In the genomic region with DNA sequence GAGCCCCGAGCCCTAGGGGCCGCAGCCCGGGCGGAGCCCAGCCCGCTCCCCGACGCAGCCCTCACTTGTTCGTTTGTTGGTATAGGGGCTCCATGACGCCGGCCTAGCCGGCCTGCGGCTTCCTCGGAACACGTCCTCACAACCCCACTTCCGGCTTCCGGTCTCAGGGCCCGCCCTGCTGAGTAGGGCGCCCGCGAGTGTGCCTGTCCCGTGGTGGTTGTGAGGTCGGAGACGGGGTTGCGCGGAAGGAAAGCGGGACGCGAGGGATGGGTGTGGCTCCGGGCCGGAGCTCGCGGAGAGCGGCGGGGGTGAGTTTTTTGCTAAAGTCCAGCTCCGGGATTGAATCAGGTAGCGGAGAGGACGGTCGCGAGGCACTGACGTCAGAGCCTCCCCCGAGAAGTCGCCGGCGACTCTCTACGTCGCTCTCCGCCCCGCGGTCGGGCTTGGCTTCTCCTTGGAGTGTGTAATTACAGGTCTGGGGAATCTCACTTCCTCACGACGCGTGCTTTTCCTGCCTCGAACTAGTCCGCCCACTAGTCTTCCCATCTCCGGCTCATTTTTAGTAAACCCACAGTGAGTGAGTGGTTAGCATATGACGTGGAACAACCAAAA, we compare ENCODE assay signal across 7 mouse cellular contexts. TPM values are rescaled to one million over a fixed set of nuclear protein-coding genes. Genes with fewer than 3 reads are reported as not detected.
DNase-seq lines count a peak whose midpoint lies in the region; ATAC-seq lines count a peak whose summit lies in the region.

A gene (minus strand): TSS at position 334 of the 612 bp plus-strand sequence.

- peak within 1 kb of the TSS; percentile 95 for H3K27ac ChIP-seq in intestine, embryonic 15.5 days
- peak within 1 kb of the TSS; percentile 99 for H3K27ac ChIP-seq in midbrain, embryonic 10.5 days (replicated peaks)

- WGBS in intestine, embryonic 15.5 days, result under 1% methylated on average over 57 of the region's 57 CpGs
- WGBS in midbrain, embryonic 10.5 days, result under 1% methylated on average over 57 of the region's 57 CpGs

- H3K9ac ChIP-seq in intestine, embryonic 15.5 days, result peak within 1 kb of the TSS; percentile 92

- intact Hi-C loops in gastrocnemius, postnatal 36 days (cut with DNase I), result no loop called here
- intact Hi-C loops in left cerebral cortex, postnatal 25 days (cut with DNase I), result no loop called here

- peak within 1 kb of the TSS; percentile 94 for H3K4me3 ChIP-seq in intestine, embryonic 15.5 days (replicated peaks)
- peak within 1 kb of the TSS; percentile 92 for H3K4me3 ChIP-seq in midbrain, embryonic 10.5 days

- H3K9me3 ChIP-seq in intestine, embryonic 15.5 days, result no peaks in the 10 kb centered on the region
- H3K9me3 ChIP-seq in midbrain, embryonic 10.5 days (replicated peaks), result no peaks in the 10 kb centered on the region

- ATAC-seq in intestine, embryonic 15.5 days, result peak; percentile 98

- DNase-seq in adrenal gland, adult 18-20 months (ENCODE audit: low spot score in 2 of 2), result peak; percentile 88
- DNase-seq in embryo, embryonic 11 days, result peak; percentile 96
- DNase-seq in gastrocnemius, postnatal 36 days, result peak; percentile 81 to 91
- peak; percentile 94 for DNase-seq in left cerebral cortex, postnatal 25 days (ENCODE audit: low spot score in 2 of 2)
- DNase-seq in midbrain, embryonic 10.5 days (ENCODE audit: low spot score), result peak; percentile 94
- peak; percentile 83 for DNase-seq in right cerebral cortex, postnatal 4 days

- no peaks in the 10 kb centered on the region for H3K4me1 ChIP-seq in intestine, embryonic 15.5 days (replicated peaks)
- H3K4me1 ChIP-seq in midbrain, embryonic 10.5 days, result peaks cover 14% of the 10 kb centered on the region

- no peaks in the 10 kb centered on the region for H3K36me3 ChIP-seq in intestine, embryonic 15.5 days
- 0 out of 2 replicates have a peak, but pooled peaks cover 3% of the 10 kb centered on the region for H3K36me3 ChIP-seq in midbrain, embryonic 10.5 days

- no peaks in the 10 kb centered on the region for H3K27me3 ChIP-seq in intestine, embryonic 15.5 days (replicated peaks)
- no peaks in the 10 kb centered on the region for H3K27me3 ChIP-seq in midbrain, embryonic 10.5 days (ENCODE audit: low read depth, poor library complexity, severe bottlenecking)

- peak within 1 kb of the TSS; percentile 62 for H3K4me2 ChIP-seq in intestine, embryonic 15.5 days (replicated peaks)

RNA-seq across cellular contexts. Expression of the gene that starts here (rescaled TPM):
- total RNA-seq in adrenal gland, adult 18-20 months (2021), result 10 to 100 TPM; 83.6 to 83.9 TPM
- 10 to 100 TPM; 33.1 to 36.2 TPM for total RNA-seq in gastrocnemius, postnatal 36 days (2021)
- polyA plus RNA-seq in intestine, embryonic 15.5 days (2015; fragmentation: Nextera tagmentation; extraction: Ambion mirVana), result 65.3 and 70.7 TPM in 2 replicates
- total RNA-seq in left cerebral cortex, postnatal 25 days (2021), result 10 to 100 TPM; 70.8 to 72.4 TPM
- polyA plus RNA-seq in midbrain, embryonic 10.5 days (2016; fragmentation: Nextera tagmentation; extraction: Ambion mirVana), result 95.6 and 105 TPM in 2 replicates

Comparison
In these comparisons a context has a peak if more than half of its experiments do, and no peak if none do; other contexts are left out.
1. Peak in every context shown above with its lines: DNase-seq, ATAC-seq, H3K4me3 ChIP-seq and H3K27ac ChIP-seq.